Mouse (Mus musculus) G1E (cell line): Measurements from ENCODE around the gene Rora.

Experiments used
- CTCF ChIP-seq: IDR thresholded peaks from 2 replicates; pipeline ENCODE4 v1.5.1; 2012; ENCODE audit warnings: low read depth, low read length, inconsistent platforms, mixed read lengths
- GATA1 ChIP-seq: IDR thresholded peaks from 2 replicates; pipeline ENCODE4 v1.6.1; 2012; ENCODE audit warnings: borderline replicate concordance, low read length, inconsistent platforms, mixed read lengths
- POLR2AphosphoS5 ChIP-seq: IDR thresholded peaks from 2 replicates; pipeline ENCODE4 v1.6.1; 2012; ENCODE audit warnings: low read depth, low read length, inconsistent platforms; ENCODE audit not compliant: insufficient replicate concordance
- TAL1 ChIP-seq: conservative IDR thresholded peaks from 2 replicates; pipeline ENCODE4 v1.6.1; 2012; ENCODE audit warnings: low read depth, low read length, inconsistent platforms, mixed read lengths

DNA sequence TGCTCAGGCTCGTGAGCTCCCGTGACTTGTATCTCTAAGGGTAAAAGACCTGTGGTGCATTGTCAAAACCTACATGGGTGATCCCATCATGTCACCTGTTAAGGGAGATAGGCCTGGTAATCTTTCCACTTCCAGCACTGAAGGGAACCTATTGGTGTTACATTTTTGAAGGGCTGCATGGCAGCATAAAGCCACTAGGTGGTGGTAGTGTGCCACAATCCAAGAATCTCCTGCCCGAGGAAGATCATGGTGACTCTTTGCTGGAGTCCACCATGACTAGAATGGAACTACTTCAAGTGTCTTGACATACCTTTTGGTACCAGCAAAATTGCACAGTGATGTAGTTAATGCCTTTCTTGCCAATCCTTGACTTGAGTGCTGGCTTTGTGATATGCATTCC, 704.2 kb downstream of the Rora start:
- TF ChIP-seq CTCF (peak; percentile 85), GATA1 (no peak), POLR2AphosphoS5 (no peak), TAL1 (no peak)
